Mouse (Mus musculus): ENCODE results near the gene Unc50.

The Unc50 gene

DNA sequence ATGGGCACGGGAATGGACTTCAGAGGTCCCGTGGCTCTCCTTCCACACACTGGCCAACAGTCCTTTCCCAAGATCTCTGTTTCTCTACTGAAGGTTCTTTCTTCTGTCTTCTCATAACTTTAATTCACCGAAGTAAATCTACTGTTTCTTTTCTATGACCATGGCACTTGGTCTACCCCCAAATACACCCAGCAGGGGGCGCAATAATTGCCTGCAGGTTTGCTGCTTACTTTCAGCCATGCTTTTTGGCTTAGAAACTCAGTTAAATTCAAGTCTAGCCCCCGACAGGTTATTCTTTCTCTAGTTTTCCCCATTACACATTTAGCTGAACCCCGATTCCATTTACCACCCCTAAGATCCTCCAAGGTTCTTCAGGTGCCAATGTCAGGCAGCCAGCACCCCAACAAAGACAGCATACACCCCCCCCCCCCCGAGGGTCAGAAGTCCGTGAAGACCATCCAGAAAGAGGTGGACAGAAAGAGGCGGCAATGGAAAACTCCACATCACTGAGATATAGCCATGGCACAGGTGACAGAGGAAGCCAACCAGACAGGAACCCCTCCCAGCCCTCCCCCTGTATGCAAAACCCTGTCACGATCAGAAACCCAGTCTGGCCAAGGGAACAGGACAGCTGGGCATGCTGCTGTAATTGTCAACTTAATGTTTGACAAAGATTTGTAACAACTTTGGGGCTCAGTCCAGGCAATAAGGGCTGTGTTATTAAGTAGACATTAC, 18.6 kb downstream of the Unc50 start:
- DNase-seq (ENCODE audit: low spot score in 2 of 2): peak; percentile 22 to 33

GRCm38 (mm10) chr1:37451270-37451669, 21.3 kb downstream of the Unc50 start:
- no peak for DNase-seq (ENCODE audit: low spot score in 2 of 2)

- DNase-seq (ENCODE audit: low spot score in 2 of 2): no peak
Measured at GRCm38 (mm10) chr1:37457546-37457945, 27.6 kb downstream of the Unc50 start.

DNA sequence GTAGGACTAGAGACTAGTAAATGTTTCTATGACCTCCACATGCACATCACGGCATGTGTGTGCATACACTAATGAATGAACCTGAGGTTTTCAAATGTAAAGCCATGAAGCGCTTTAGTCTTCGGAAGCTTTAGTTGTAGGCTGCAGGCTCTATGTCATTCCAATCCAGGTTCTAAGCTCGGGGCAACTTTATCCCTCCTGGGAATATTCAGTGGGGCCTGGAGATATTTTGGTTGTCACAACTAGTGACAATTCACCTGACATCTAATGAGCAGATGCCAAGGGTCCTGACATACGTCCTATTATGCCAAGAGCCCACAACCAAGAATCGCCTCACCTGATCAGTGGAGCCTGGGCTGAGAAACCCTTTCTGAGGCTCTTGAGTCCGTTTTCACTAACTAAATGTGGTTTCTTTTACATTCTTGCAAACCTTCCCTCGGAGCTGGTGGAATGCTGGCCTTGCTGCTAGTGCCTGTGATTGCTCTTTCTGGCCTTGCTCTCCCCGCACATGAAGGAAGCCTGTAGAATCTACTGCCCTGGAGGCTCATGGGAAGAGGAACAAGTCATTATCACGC, 35.0 kb downstream of the Unc50 start:
- DNase-seq (ENCODE audit: low spot score in 2 of 2): no peak

DNA sequence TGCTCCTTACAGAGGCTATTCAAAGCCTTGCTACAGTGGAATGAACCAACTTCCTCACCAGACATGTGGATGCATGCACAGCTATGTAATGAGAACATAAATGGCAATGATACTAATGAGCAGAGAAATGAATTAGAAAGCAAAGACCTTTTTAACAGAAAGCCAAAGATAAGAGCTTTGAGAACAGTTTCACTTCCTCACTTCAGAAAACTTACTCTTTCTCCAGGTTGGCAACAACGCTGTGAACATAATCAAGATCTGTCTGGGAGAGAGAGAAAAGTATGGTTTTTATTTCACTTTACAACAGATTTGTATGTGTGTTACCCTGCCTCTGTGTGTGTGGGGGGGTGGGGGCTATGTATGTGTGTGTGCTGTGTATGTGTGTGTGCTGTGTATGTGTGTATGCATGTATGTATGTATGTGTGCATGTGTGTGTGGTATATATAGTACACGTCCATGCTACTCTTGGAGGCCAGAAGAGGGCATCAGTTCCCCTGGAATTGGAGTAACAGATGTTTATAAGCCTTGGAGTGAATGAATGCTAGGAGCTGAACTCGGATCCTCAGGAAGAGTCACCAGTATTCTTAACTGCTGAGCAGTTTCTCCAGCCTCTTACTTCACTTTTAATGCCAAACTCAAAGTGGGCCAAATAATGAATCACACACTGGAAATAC, 36.5 kb downstream of the Unc50 start:
- DNase-seq (ENCODE audit: low spot score in 2 of 2): no peak

GRCm38 (mm10) chr1:37467806-37468205, 37.9 kb downstream of the Unc50 start:
- DNase-seq (ENCODE audit: low spot score in 2 of 2): no peak

DNA sequence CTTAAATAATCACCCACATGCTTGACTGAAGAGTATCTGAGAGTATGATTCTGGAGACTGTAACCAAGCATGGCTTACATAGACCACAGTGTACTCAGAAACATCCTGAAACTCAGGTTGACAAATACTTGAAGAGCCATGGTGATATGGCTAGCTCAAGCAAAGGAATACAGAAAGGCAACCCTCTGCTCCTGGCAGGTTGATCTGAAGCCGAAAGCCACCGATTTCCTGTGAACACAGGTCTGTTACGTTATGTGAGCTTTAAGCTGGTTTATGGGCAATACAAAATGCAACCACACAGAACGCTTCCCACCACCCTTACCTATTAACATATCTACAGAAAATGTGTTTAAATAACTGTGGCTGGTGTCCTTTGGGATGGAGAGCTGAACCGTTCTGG, 39.1 kb downstream of the Unc50 start:
- no peak for DNase-seq (ENCODE audit: low spot score in 2 of 2)

GRCm38 (mm10) chr1:37471179-37472148, 41.5 kb downstream of the Unc50 start:
- DNase-seq (ENCODE audit: low spot score in 2 of 2): no peak

GRCm38 (mm10) chr1:37473251-37473650, 43.3 kb downstream of the Unc50 start:
- no peak for DNase-seq (ENCODE audit: low spot score in 2 of 2)

DNA sequence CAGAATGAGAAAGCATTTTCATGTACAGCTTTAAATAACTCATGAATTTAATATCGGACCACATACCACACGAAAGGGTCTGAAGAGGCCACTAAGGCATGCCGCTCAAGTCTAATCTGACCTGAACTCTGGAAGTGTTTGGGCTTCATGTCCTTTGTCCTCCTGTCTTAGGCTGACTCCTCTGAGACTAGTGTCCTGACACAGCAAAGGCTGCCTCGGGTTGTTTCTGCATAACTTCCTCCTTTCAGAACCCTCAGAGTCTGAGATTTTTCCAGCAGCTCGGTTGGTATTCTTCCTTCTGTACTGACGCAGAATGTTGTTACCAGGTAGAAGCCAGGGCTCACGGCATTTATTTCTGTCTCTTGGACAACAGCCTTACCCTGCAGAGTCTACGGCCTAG, 44.1 kb downstream of the Unc50 start:
- no peak for DNase-seq (ENCODE audit: low spot score in 2 of 2)

GRCm38 (mm10) chr1:37474634-37475190, 44.8 kb downstream of the Unc50 start:
- no peak for DNase-seq (ENCODE audit: low spot score in 2 of 2)

DNA sequence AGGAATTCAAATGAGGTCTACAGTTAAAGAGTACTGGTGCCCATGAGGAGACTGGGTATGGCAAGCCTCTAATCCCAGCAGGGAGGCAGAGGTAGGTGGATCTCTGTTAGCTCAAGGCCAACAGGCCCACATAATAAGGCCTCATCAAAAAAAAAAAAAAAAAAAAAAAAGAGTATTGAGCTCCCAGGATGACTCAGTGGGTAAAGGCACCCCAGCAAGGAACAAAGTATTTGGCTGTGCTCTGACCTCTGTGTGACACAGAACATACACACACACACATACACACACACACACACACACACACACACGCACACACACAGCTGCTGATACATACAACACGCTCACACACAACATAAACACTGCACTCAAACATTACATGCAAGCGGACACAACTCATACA, 45.4 kb downstream of the Unc50 start:
- no peak for DNase-seq (ENCODE audit: low spot score in 2 of 2)

DNA sequence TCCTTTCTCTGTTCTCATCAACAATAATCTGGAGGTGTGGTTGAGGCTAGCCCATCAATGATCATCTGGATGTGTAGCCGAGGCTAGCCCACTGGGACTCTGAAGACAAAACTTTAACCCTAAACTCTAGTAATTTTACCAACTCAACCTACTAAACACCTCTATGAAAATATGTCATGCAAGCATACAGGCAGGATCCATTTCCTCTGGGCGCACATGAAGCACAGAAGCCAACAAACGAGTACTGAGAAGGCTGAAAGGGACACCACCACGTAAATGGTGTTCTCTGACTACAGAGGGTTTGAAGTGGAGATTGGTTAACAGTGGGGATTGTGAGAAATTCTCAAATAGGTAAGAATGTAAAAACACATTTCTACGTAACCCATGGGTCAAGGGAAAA, 47.3 kb downstream of the Unc50 start:
- no peak for DNase-seq (ENCODE audit: low spot score in 2 of 2)

DNA sequence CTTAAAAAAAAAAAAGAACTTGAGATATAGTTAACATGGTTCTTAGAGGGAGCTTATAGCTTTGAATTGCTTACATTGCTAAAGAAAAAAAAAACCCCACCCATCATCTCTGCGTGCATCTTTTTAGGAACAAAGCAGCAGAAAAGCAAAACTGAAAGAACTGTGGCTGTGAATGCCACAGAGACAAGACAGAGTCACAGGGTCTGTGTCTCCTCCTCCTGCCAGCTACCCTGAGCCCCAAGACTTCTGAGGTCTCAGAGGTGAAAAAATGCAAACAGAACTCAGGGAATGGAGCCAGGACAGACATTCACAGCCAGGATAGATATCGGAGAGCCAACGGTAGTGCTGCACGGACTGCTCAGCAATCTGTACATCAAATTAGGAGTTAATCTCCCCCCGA, 48.0 kb downstream of the Unc50 start:
- no peak for DNase-seq (ENCODE audit: low spot score in 2 of 2)

DNA sequence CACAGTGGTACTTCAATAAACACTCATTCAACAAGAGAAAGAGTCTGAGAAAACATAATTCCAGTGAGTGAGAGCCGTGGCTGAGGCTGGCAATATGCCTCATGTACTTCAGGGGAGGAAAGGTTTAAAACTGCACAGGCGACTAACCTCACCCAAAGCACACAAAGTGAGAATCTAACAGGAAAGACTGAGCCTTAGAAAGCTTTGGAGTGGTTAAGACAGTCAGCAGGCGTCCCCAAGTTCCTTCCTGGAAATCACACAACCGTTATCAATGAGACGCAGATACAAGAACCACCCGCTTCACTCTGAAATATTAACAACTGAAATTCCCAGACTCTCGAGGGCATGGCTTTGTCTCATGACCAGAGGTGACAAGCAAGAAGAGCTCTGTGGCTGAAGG, 48.5 kb downstream of the Unc50 start:
- no peak for DNase-seq (ENCODE audit: low spot score in 2 of 2)

DNA sequence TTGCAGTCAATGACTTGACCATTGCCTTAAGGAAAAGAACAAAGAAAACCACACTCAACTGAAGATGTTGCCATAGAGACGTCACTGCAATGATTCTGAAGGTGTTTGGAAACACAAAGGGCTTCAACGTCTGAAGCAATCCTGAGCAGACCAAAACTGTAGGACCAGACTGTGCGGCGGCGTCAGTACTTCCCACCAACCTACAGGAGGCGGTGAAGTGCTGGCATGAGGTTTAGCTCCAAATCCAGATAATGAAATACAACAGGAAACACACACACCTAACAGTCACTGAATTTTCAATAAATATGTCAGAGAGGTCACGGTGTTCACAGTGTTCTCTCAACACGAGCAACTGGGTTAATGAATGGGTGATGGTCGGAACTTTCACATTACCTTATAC, 49.1 kb downstream of the Unc50 start:
- DNase-seq (ENCODE audit: low spot score in 2 of 2): no peak

GRCm38 (mm10) chr1:37479759-37480158, 49.8 kb downstream of the Unc50 start:
- no peak for DNase-seq (ENCODE audit: low spot score in 2 of 2)

GRCm38 (mm10) chr1:37480731-37481130, 50.8 kb downstream of the Unc50 start:
- no peak for DNase-seq (ENCODE audit: low spot score in 2 of 2)

DNA sequence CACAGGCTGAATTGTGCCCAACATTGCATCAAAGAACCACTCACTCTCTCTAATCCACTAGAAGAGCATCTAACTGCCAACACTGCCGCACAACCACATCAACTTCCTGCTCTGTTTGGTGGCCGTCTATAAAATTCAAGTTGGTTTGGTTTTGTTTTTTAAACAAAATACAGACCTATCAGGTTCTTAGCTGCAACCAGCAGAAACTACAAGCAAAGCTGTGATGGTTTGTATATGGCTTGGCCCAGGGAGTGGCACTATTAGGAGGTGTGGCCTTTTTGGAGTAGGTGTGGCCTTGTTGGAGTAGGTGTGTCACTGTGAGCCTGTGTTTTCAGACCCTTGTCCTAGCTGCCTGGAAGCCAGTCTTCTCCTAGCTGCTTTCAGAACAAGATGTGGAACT, 51.4 kb downstream of the Unc50 start:
- DNase-seq (ENCODE audit: low spot score in 2 of 2): no peak

GRCm38 (mm10) chr1:37484612-37485011, 54.7 kb downstream of the Unc50 start:
- DNase-seq (ENCODE audit: low spot score in 2 of 2): no peak

DNA sequence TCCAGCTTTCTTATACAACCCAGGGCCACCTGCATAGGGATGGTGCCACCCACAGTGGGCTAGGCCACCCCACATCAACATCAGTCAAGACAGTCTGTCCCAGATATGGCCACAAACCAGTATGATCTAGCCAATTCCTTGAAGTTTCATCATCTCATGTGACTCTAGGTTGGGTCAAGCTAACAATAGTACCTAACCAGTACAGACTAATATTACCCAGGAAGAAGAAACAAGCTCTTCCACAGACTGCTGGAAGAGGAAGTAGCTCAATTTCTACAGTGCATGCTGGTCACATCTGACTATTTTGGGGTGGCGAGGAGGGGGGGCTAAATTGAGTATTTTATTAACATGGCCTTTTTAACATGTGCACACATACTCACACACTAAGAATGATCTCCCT, 56.5 kb downstream of the Unc50 start:
- DNase-seq (ENCODE audit: low spot score in 2 of 2): no peak

- DNase-seq (ENCODE audit: low spot score in 2 of 2): no peak
Measured at GRCm38 (mm10) chr1:37486994-37487393, 57.1 kb downstream of the Unc50 start.
